14 mouse cellular contexts compared by ENCODE assay signal in genomic region chr17:29435345-29436006, GRCm38 (mm10). TPM values are rescaled to one million over a fixed set of nuclear protein-coding genes. Genes with fewer than 3 reads are reported as not detected.
DNase-seq lines count a peak whose midpoint lies in the region; ATAC-seq and TF ChIP-seq lines count a peak whose summit lies in the region.
"Had no signal": no experiment of that assay in that cellular context is flagged by ENCODE, and none has a peak within 500 bp of the region (broad histone marks: within the 10 kb centered on the region; RNA-seq: fewer than 3 reads in every experiment).

No protein-coding gene starts in this region.

- TF ChIP-seq POLR2A in bone marrow macrophage, adult 2 months (IDR thresholded peaks at IDR 0.05; ENCODE audit: borderline replicate concordance, low read depth, low read length) = 0 out of 2 replicates have a peak, but pooled peaks have one; percentile 19

- no peak overlapping the region for H3K4me2 ChIP-seq in limb, embryonic 12.5 days
- no peak overlapping the region for H3K4me2 ChIP-seq in kidney, embryonic 16.5 days (replicated peaks; ENCODE audit: low read depth, low read length)
- H3K4me2 ChIP-seq: heart, embryonic 15.5 days; kidney, embryonic 15.5 days had no signal

- WGBS in limb, embryonic 12.5 days = 95% methylated on average over 9 of the region's 9 CpGs
- 95% methylated on average over 9 of the region's 9 CpGs for WGBS in limb, embryonic 10.5 days
- WGBS in kidney, embryonic 16.5 days = 96% methylated on average over 9 of the region's 9 CpGs

- H3K9ac ChIP-seq in limb, embryonic 12.5 days (replicated peaks) = no peak overlapping the region
- no peak overlapping the region for H3K9ac ChIP-seq in kidney, embryonic 16.5 days (replicated peaks; ENCODE audit: low read length)
- H3K9ac ChIP-seq: heart, embryonic 15.5 days; kidney, embryonic 15.5 days had no signal

- 0 out of 2 replicates have a peak overlapping the region, but pooled peaks have one; percentile 23 for H3K27ac ChIP-seq in limb, embryonic 12.5 days
- no peak overlapping the region for H3K27ac ChIP-seq in limb, embryonic 10.5 days
- H3K27ac ChIP-seq in bone marrow macrophage, adult 2 months (ENCODE audit: insufficient read depth, low read depth, low read length) = peak overlapping the region; percentile 99
- H3K27ac ChIP-seq in kidney, embryonic 16.5 days (ENCODE audit: low read length) = no peak overlapping the region
- H3K27ac ChIP-seq: hindbrain, postnatal 0 days; kidney, embryonic 15.5 days had no signal

- peak; percentile 30 for DNase-seq in CD4-positive, CD25-positive, alpha-beta regulatory T cell, adult 2 months (ENCODE audit: low read depth, low spot score)
- DNase-seq in limb, embryonic 10.5 days (ENCODE audit: low spot score) = no peak
- peak; percentile 52 to 65 for DNase-seq in monocyte, adult 2 months (ENCODE audit: low read depth in 1 of 2, low spot score in 2 of 2)
- DNase-seq in kidney, postnatal 25 days = no peak
- DNase-seq: cerebellum, adult 18-20 months; lung, postnatal 14 days; right cerebral cortex, postnatal 14 days had no signal

- no peak for ATAC-seq in CD4-positive, CD25-positive, alpha-beta regulatory T cell, adult 4 months
- no peak for ATAC-seq in limb, embryonic 12.5 days (ENCODE audit: insufficient number of reproducible peaks, insufficient read depth, low FRiP score, low TSS enrichment, low read depth)
- ATAC-seq in kidney, embryonic 16.5 days (ENCODE audit: low FRiP score, low TSS enrichment) = no peak
- ATAC-seq: hindbrain, postnatal 0 days had no signal

- no peaks in the 10 kb centered on the region for H3K27me3 ChIP-seq in limb, embryonic 12.5 days
- H3K27me3 ChIP-seq in limb, embryonic 10.5 days (ENCODE audit: low read depth, poor library complexity, severe bottlenecking) = no peaks in the 10 kb centered on the region
- H3K27me3 ChIP-seq in kidney, embryonic 16.5 days (ENCODE audit: insufficient read depth, low read length) = no peaks in the 10 kb centered on the region
- H3K27me3 ChIP-seq: heart, embryonic 15.5 days; kidney, embryonic 15.5 days had no signal

- no peak overlapping the region for H3K4me3 ChIP-seq in limb, embryonic 12.5 days (replicated peaks)
- H3K4me3 ChIP-seq in limb, embryonic 10.5 days = no peak overlapping the region
- H3K4me3 ChIP-seq in bone marrow macrophage, adult 2 months (ENCODE audit: insufficient read depth, low read length) = peak overlapping the region; percentile 90
- H3K4me3 ChIP-seq in kidney, embryonic 16.5 days (ENCODE audit: low read length) = no peak overlapping the region
- H3K4me3 ChIP-seq: heart, embryonic 15.5 days; kidney, embryonic 15.5 days had no signal

- no peaks in the 10 kb centered on the region for H3K9me3 ChIP-seq in limb, embryonic 12.5 days
- no peaks in the 10 kb centered on the region for H3K9me3 ChIP-seq in limb, embryonic 10.5 days (replicated peaks)
- no peaks in the 10 kb centered on the region for H3K9me3 ChIP-seq in kidney, embryonic 16.5 days (ENCODE audit: low read length)
- H3K9me3 ChIP-seq: heart, embryonic 15.5 days; kidney, embryonic 15.5 days had no signal

- no peak for TF ChIP-seq CTCF in bone marrow macrophage, adult 2 months (IDR thresholded peaks at IDR 0.05; ENCODE audit: low read depth, low read length)

- H3K36me3 ChIP-seq in limb, embryonic 12.5 days = no peaks in the 10 kb centered on the region
- no peaks in the 10 kb centered on the region for H3K36me3 ChIP-seq in limb, embryonic 10.5 days
- H3K36me3 ChIP-seq in kidney, embryonic 16.5 days (ENCODE audit: insufficient read depth, low read length) = no peaks in the 10 kb centered on the region
- H3K36me3 ChIP-seq: heart, embryonic 15.5 days; kidney, embryonic 15.5 days had no signal

- H3K4me1 ChIP-seq in limb, embryonic 12.5 days (replicated peaks) = peaks cover 30% of the 10 kb centered on the region
- H3K4me1 ChIP-seq in limb, embryonic 10.5 days = peaks cover 55% of the 10 kb centered on the region
- H3K4me1 ChIP-seq in bone marrow macrophage, adult 2 months (ENCODE audit: control insufficient read depth, insufficient read depth, low read length) = peaks cover 46% of the 10 kb centered on the region
- peaks cover 29% of the 10 kb centered on the region for H3K4me1 ChIP-seq in kidney, embryonic 16.5 days (ENCODE audit: insufficient read depth, low read length)

RNA-seq across cellular contexts. Expression of gene Pim1, which starts 55.1 kb away (rescaled TPM):
- polyA plus RNA-seq in CD4-positive, CD25-positive, alpha-beta regulatory T cell, adult 4 months (2017; shearing (Covaris generic)) = 100 to 1,000 TPM; 484 to 510 TPM
- 21.4 and 24.2 TPM in 2 replicates for polyA plus RNA-seq in limb, embryonic 12.5 days (2016; fragmentation: Nextera tagmentation; extraction: Ambion mirVana)
- polyA plus RNA-seq in limb, embryonic 10.5 days (2016; fragmentation: Nextera tagmentation; extraction: Ambion mirVana) = 27.4 and 31.0 TPM in 2 replicates
- 84.5 and 85.2 TPM in 2 replicates for polyA plus RNA-seq in bone marrow macrophage, adult 2 months (2012; ENCODE audit: insufficient read depth, insufficient read length, missing spikeins)
- 12.5 and 14.5 TPM in 2 replicates for polyA plus RNA-seq in kidney, embryonic 16.5 days (2015; fragmentation: Nextera tagmentation; extraction: Ambion mirVana)

Comparison
In these comparisons a context has a peak if more than half of its experiments do, and no peak if none do; other contexts are left out.
1. H3K27ac ChIP-seq: peak in limb, embryonic 12.5 days (single experiment) and bone marrow macrophage, adult 2 months (single experiment); none in limb, embryonic 10.5 days (single experiment) and kidney, embryonic 16.5 days (single experiment).
2. DNase-seq: peak in CD4-positive, CD25-positive, alpha-beta regulatory T cell, adult 2 months (single experiment) and monocyte, adult 2 months (2 of 2); none in limb, embryonic 10.5 days (single experiment) and kidney, postnatal 25 days (0 of 2).